Comparison of ENCODE assay signal across 16 mouse cellular contexts in genomic region chr5:134501453-134501852, GRCm38 (mm10). TPM values are rescaled to one million over a fixed set of nuclear protein-coding genes. Genes with fewer than 3 reads are reported as not detected.
DNase-seq lines count a peak whose midpoint lies in the region; ATAC-seq lines count a peak whose summit lies in the region.
"Had no signal": no experiment of that assay in that cellular context is flagged by ENCODE, and none has a peak within 500 bp of the region (broad histone marks: within the 10 kb centered on the region; RNA-seq: fewer than 3 reads in every experiment).

No protein-coding gene starts in this region.

- H3K9me3 ChIP-seq in heart, embryonic 12.5 days (replicated peaks), result no peaks in the 10 kb centered on the region
- H3K9me3 ChIP-seq in embryonic facial prominence, embryonic 10.5 days, result peaks cover 3% of the 10 kb centered on the region; the same call in 1 of the 2 replicates
- H3K9me3 ChIP-seq: liver, embryonic 13.5 days; neural tube, embryonic 12.5 days had no signal

- no peak overlapping the region for H3K4me2 ChIP-seq in heart, embryonic 12.5 days
- H3K4me2 ChIP-seq: liver, embryonic 13.5 days; neural tube, embryonic 12.5 days had no signal

- peak; percentile 86 for DNase-seq in heart, adult 11 months
- DNase-seq in layer of hippocampus, adult 9-11 months, result peak; percentile 14
- no peak for DNase-seq in layer of hippocampus, postnatal 14 days (ENCODE audit: low spot score in 2 of 2)
- peak; percentile 48 for DNase-seq in right cerebral cortex, postnatal 4 days
- DNase-seq in right cerebral cortex, postnatal 36 days (ENCODE audit: low spot score in 2 of 2), result no peak
- DNase-seq in embryonic facial prominence, embryonic 10.5 days (ENCODE audit: low spot score), result no peak
- DNase-seq: B cell, adult 2 months; liver, embryonic 13.5 days; right cerebral cortex, adult 18-20 months had no signal

- H3K4me3 ChIP-seq in heart, embryonic 12.5 days, result no peak overlapping the region
- H3K4me3 ChIP-seq in embryonic facial prominence, embryonic 10.5 days, result no peak overlapping the region
- H3K4me3 ChIP-seq: liver, embryonic 13.5 days; neural tube, embryonic 12.5 days had no signal

- no peaks in the 10 kb centered on the region for H3K4me1 ChIP-seq in heart, embryonic 12.5 days (replicated peaks)
- H3K4me1 ChIP-seq in embryonic facial prominence, embryonic 10.5 days, result no peaks in the 10 kb centered on the region
- H3K4me1 ChIP-seq: liver, embryonic 13.5 days had no signal

- peaks cover 52% of the 10 kb centered on the region for H3K36me3 ChIP-seq in heart, embryonic 12.5 days
- peaks cover 96% of the 10 kb centered on the region for H3K36me3 ChIP-seq in embryonic facial prominence, embryonic 10.5 days (replicated peaks)

- ATAC-seq in heart, embryonic 12.5 days (ENCODE audit: insufficient number of reproducible peaks, low FRiP score), result no peak
- ATAC-seq in erythroid progenitor cell, adult 5-6 weeks (replicated peaks; ENCODE audit: low FRiP score, poor library complexity, severe bottlenecking), result no peak
- ATAC-seq: hindbrain, embryonic 16.5 days had no signal

- 86% methylated on average over 9 of the region's 9 CpGs for WGBS in heart, embryonic 12.5 days
- WGBS in embryonic facial prominence, embryonic 10.5 days, result 90% methylated on average over 9 of the region's 9 CpGs

- H3K27ac ChIP-seq in heart, embryonic 12.5 days (ENCODE audit: poor library complexity, severe bottlenecking), result no peak overlapping the region
- no peak overlapping the region for H3K27ac ChIP-seq in embryonic facial prominence, embryonic 10.5 days (replicated peaks)
- H3K27ac ChIP-seq: liver, embryonic 13.5 days; neural tube, embryonic 12.5 days had no signal

- no peak overlapping the region for H3K9ac ChIP-seq in heart, embryonic 12.5 days
- H3K9ac ChIP-seq: liver, embryonic 13.5 days; neural tube, embryonic 12.5 days had no signal

- H3K27me3 ChIP-seq in heart, embryonic 12.5 days (replicated peaks), result no peaks in the 10 kb centered on the region
- H3K27me3 ChIP-seq in embryonic facial prominence, embryonic 10.5 days (replicated peaks; ENCODE audit: low read depth, poor library complexity, severe bottlenecking), result no peaks in the 10 kb centered on the region
- H3K27me3 ChIP-seq: liver, embryonic 13.5 days; neural tube, embryonic 12.5 days had no signal

RNA-seq across cellular contexts. Expression of gene Gtf2ird1, which starts 44.9 kb away (rescaled TPM):
- 64.8 and 72.8 TPM in 2 replicates for polyA plus RNA-seq in heart, embryonic 12.5 days (2016; fragmentation: Nextera tagmentation; extraction: Ambion mirVana)
- total RNA-seq in layer of hippocampus, postnatal 14 days (2021), result 10 to 100 TPM; 28.0 to 35.0 TPM
- total RNA-seq in erythroid progenitor cell, adult 5-6 weeks (2015; ENCODE audit: low replicate concordance), result 6.3 and 19.1 TPM in 2 replicates
- total RNA-seq in erythroid progenitor cell, adult 5-6 weeks (2017; ENCODE audit: low replicate concordance), result 0.77 and 1.6 TPM in 2 replicates
- 114 and 122 TPM in 2 replicates for polyA plus RNA-seq in embryonic facial prominence, embryonic 10.5 days (2016; fragmentation: Nextera tagmentation; extraction: Ambion mirVana)

RNA-seq across cellular contexts. Expression of gene Clip2, which starts 50.8 kb away (rescaled TPM):
- 2.5 and 2.7 TPM in 2 replicates for polyA plus RNA-seq in heart, embryonic 12.5 days (2016; fragmentation: Nextera tagmentation; extraction: Ambion mirVana)
- 100 to 1,000 TPM; 102 to 103 TPM for total RNA-seq in layer of hippocampus, postnatal 14 days (2021)
- 0.84 TPM in 1 of 2 replicates, not detected in the other for total RNA-seq in erythroid progenitor cell, adult 5-6 weeks (2015; ENCODE audit: low replicate concordance)
- total RNA-seq in erythroid progenitor cell, adult 5-6 weeks (2017; ENCODE audit: low replicate concordance), result 0.68 and 0.77 TPM in 2 replicates
- polyA plus RNA-seq in embryonic facial prominence, embryonic 10.5 days (2016; fragmentation: Nextera tagmentation; extraction: Ambion mirVana), result 5.8 and 6.8 TPM in 2 replicates

RNA-seq across cellular contexts. Expression of gene Syna, which starts 58.5 kb away (rescaled TPM):
- polyA plus RNA-seq in heart, embryonic 12.5 days (2016; fragmentation: Nextera tagmentation; extraction: Ambion mirVana), result not detected in 2 replicates
- 1 to 10 TPM; 6.3 to 7.2 TPM for total RNA-seq in layer of hippocampus, postnatal 14 days (2021)
- not detected in 2 replicates for total RNA-seq in erythroid progenitor cell, adult 5-6 weeks (2015; ENCODE audit: low replicate concordance)
- total RNA-seq in erythroid progenitor cell, adult 5-6 weeks (2017; ENCODE audit: low replicate concordance), result not detected in 2 replicates
- polyA plus RNA-seq in embryonic facial prominence, embryonic 10.5 days (2016; fragmentation: Nextera tagmentation; extraction: Ambion mirVana), result 0.10 TPM in 1 of 2 replicates, not detected in the other
- total RNA-seq: heart, adult 8-10 months; megakaryocyte-erythroid progenitor cell, adult 5-6 weeks had no signal
- polyA plus RNA-seq: liver, embryonic 13.5 days; stomach, embryonic 14.5 days had no signal

Comparison
In these comparisons a context has a peak if more than half of its experiments do, and no peak if none do; other contexts are left out.
1. DNase-seq: peak in heart, adult 11 months (single experiment), layer of hippocampus, adult 9-11 months (single experiment) and right cerebral cortex, postnatal 4 days (single experiment); none in layer of hippocampus, postnatal 14 days (0 of 2), right cerebral cortex, postnatal 36 days (0 of 2) and embryonic facial prominence, embryonic 10.5 days (single experiment).
2. RNA of gene Clip2, which starts 50.8 kb away (total RNA-seq): 102 to 103 TPM in layer of hippocampus, postnatal 14 days; 0.68 to 0.84 TPM in erythroid progenitor cell, adult 5-6 weeks; every median in the first group is over 10 times any median in the second.
3. RNA of gene Syna, which starts 58.5 kb away (total RNA-seq): 6.3 to 7.2 TPM in layer of hippocampus, postnatal 14 days; not detected in erythroid progenitor cell, adult 5-6 weeks; every median in the first group is over 4 times any median in the second.